Mouse (Mus musculus): Measurements from ENCODE around the gene Msto1.

DNA sequence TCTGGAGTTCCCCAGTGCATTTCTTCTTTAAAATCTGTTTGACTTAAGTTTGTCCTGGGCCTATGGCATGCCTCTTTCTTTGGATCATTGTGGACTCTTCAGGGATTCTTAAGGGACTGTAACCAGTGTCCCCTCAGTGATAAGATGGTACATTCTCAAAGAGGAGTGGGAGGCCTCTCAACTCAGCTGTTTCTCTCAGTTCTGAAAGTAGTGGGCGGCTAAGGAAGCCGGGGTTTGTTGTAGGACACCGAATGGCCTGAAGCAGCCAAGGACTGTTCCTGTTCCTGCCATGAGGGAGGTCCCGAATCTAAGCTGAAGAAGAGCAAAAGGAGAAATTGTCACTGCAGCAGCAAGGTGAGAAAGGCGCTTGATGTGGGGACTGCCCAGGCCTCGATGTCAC is 8.6 kb downstream of the Msto1 start:
- TF ChIP-seq CTCF (IDR thresholded peaks at IDR 0.05; ENCODE audit: borderline replicate concordance, control insufficient read depth, extremely low read depth, insufficient read depth, low read length, poor library complexity) = no peak
- TF ChIP-seq POLR2A (IDR thresholded peaks at IDR 0.05; ENCODE audit: control insufficient read depth, extremely low read depth, insufficient read depth, low read length, poor library complexity) = no peak

Measured in thymus, adult 2 months (tissue).